Mouse (Mus musculus) forebrain, postnatal 0 days (tissue): ENCODE results near the gene Gm47995. TPM values are rescaled to one million over a fixed set of nuclear protein-coding genes. Genes with fewer than 3 reads are reported as not detected.
"Not testable (repeated sequence)": the region's sequence is repeated elsewhere in the genome, so short reads cannot be mapped to it uniquely, and the experiment has no call there.

ENCODE experiments used
- ATAC-seq: fragments of 200-750 bp; cut with Nextera tagmentation; 2 replicates; pipeline ENCODE4 v1.8.0; 2017; ENCODE audit warnings: mild to moderate bottlenecking, moderate library complexity
- DNase-seq: peaks from one replicate; pipeline ENCODE4 v3.0.0-alpha.2; 2015
- H3K27ac ChIP-seq: fragments of 300-500 bp; sonication (generic); 2 replicates; pipeline ENCODE4 v1.5.1; 2014; ENCODE audit warnings: low read depth, mild to moderate bottlenecking, antibody characterized with exemption, low read length, moderate library complexity, mixed read lengths
- H3K27me3 ChIP-seq: fragments of 300-500 bp; sonication (generic); 2 replicates; pipeline ENCODE4 v1.6.1; 2014; ENCODE audit warnings: mild to moderate bottlenecking, low read length, mixed read lengths; ENCODE audit not compliant: insufficient read depth
- H3K36me3 ChIP-seq: fragments of 300-500 bp; sonication (generic); 2 replicates; pipeline ENCODE4 v1.6.1; 2014; ENCODE audit warnings: mild to moderate bottlenecking, moderate library complexity; ENCODE audit not compliant: insufficient read depth
- H3K4me1 ChIP-seq: fragments of 300-500 bp; sonication (generic); 2 replicates; pipeline ENCODE4 v1.6.1; 2014; ENCODE audit warnings: antibody characterized with exemption; ENCODE audit not compliant: insufficient read depth
- H3K4me2 ChIP-seq: fragments of 300-500 bp; sonication (generic); 2 replicates; pipeline ENCODE4 v1.6.1; 2014; ENCODE audit warnings: low read depth, mild to moderate bottlenecking, moderate library complexity
- H3K4me3 ChIP-seq: fragments of 300-500 bp; sonication (generic); 2 replicates; pipeline ENCODE4 v1.5.1; 2014; ENCODE audit warnings: low read depth, low read length, mixed read lengths
- H3K9ac ChIP-seq: fragments of 300-500 bp; sonication (generic); 2 replicates; pipeline ENCODE4 v1.6.1; 2014; ENCODE audit warnings: mild to moderate bottlenecking
- H3K9me3 ChIP-seq: fragments of 300-500 bp; sonication (generic); 2 replicates; pipeline ENCODE4 v1.6.1; 2016; ENCODE audit warnings: low read length
- CTCF ChIP-seq: sonication (generic); IDR thresholded peaks from 2 replicates; pipeline ENCODE4 v1.5.1; 2016; ENCODE audit warnings: antibody characterized with exemption, control low read depth, low read depth
- WGBS: fragments of 180-500 bp; shearing (Covaris S2); extraction: QIAGEN DNeasy Blood & Tissue Kit; methylation state at CpG from one replicate; pipeline ENCODE4 v1.1.7; 2014; 5-methylcytosine and 5-hydroxymethylcytosine counted together
- polyA plus RNA-seq: library from polyadenylated mRNA; unstranded; fragments of >200 nt; fragmentation: Nextera tagmentation; extraction: Ambion mirVana; gene quantifications from 2 replicates; pipeline ENCODE4 v1.2.1, GENCODE M21; 2015
- total RNA-seq: library from RNA; depleted of rRNA; stranded (reverse); fragments of >200 nt; gene quantifications from 2 replicates; pipeline ENCODE4 v1.2.3, GENCODE M21; 2014

Gene Gm47995
- total and polyA plus RNA-seq, 2 experiments from 2014 or later: not detected

DNA sequence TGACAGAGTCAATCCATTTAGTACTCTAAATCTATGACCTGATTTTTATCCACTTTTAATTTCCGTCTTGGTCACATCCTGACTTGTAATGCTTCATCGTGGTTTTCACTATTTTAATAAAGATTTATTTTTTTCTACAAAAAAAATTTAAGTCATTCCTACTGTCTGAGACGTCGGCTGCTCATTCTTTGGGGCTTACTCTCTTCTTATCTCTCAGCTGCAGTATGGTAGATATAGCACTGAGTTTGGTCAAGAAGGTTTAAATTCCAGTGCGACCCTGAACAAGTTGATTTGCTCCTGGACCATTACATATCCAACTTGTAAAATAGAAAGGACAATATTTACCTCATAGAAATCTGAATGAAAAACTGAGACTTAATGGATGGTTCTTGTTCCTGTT lies 13.4 kb downstream of the Gm47995 start:
- not testable (repeated sequence) for ATAC-seq, H3K4me3 ChIP-seq, H3K9me3 ChIP-seq, H3K4me1 ChIP-seq, H3K27me3 ChIP-seq, H3K9ac ChIP-seq, H3K4me2 ChIP-seq, H3K36me3 ChIP-seq, DNase-seq, H3K27ac ChIP-seq
- 94% methylated on average over 5 of the region's 5 CpGs for WGBS

GRCm38 (mm10) chr1:151214862-151215261 lies 16.6 kb downstream of the Gm47995 start:
- TF ChIP-seq CTCF: no peak
- no peak overlapping the region for H3K27ac ChIP-seq
- no peak overlapping the region for H3K4me3 ChIP-seq
- no peak for DNase-seq
- no peaks in the 10 kb centered on the region for H3K36me3 ChIP-seq
- ATAC-seq: no peak
- H3K27me3 ChIP-seq: no peaks in the 10 kb centered on the region
- H3K9ac ChIP-seq: no peak overlapping the region
- no peaks in the 10 kb centered on the region for H3K4me1 ChIP-seq
- H3K4me2 ChIP-seq: no peak overlapping the region
- WGBS: 71% methylated on average over 2 of the region's 2 CpGs
- no peaks in the 10 kb centered on the region for H3K9me3 ChIP-seq

DNA sequence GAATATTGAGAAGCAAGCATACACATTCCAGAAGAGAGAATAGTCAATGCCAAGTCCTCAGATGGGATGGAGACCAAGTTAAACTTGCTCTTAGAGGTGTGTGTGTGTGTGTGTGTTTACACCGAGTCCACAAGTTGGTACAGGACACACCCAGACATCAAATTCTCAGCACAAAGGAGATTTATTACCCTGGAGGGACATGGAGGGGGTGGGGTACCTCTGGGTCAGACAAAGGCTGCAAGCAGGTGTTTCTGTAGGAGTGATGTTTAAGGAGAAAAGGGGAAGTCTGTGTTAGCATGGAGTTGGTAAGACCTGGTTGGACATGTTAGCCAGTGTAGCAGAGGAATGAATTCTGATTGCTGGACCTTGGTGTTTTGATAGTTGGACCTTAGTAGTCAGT lies 17.7 kb downstream of the Gm47995 start:
- Histone ChIP-seq H3K9ac (no peak overlapping the region), H3K4me2 (no peak overlapping the region), H3K4me1 (no peaks in the 10 kb centered on the region), H3K27ac (no peak overlapping the region), H3K36me3 (no peaks in the 10 kb centered on the region), H3K27me3 (no peaks in the 10 kb centered on the region), H3K9me3 (no peaks in the 10 kb centered on the region), H3K4me3 (no peak overlapping the region)
- TF ChIP-seq CTCF: no peak
- ATAC-seq (no peak), DNase-seq (no peak)
- 97% methylated on average over 1 of the region's 1 CpGs for WGBS

DNA sequence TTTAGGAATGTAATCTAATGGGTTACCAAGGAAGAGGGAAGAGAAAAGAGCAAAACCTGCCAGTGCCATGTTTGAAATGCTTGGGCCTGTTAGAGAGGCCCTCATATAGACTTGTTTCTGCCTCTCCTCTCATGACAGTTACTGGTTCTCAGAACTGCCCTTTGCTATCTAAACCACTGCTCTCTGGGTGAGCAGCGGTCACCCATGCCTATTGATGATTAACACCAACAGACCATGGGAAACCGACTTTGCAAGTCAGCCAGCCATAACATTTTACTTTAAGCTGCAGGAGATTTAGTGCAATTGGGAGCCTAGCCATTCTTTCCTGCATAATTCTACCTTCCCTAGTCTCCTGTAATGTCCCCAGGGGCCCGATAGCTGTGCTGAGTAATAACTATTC lies 18.2 kb downstream of the Gm47995 start:
- no peaks in the 10 kb centered on the region for H3K27me3 ChIP-seq
- no peak overlapping the region for H3K4me2 ChIP-seq
- no peaks in the 10 kb centered on the region for H3K4me1 ChIP-seq
- no peaks in the 10 kb centered on the region for H3K36me3 ChIP-seq
- H3K9me3 ChIP-seq: no peaks in the 10 kb centered on the region
- H3K4me3 ChIP-seq: no peak overlapping the region
- no peak overlapping the region for H3K27ac ChIP-seq
- ATAC-seq: no peak
- 71% methylated on average over 3 of the region's 3 CpGs for WGBS
- H3K9ac ChIP-seq: no peak overlapping the region
- no peak for TF ChIP-seq CTCF
- DNase-seq: no peak

GRCm38 (mm10) chr1:151219045-151219444 lies 20.8 kb downstream of the Gm47995 start:
- H3K9me3 ChIP-seq: no peaks in the 10 kb centered on the region
- H3K4me2 ChIP-seq: no peak overlapping the region
- no peaks in the 10 kb centered on the region for H3K4me1 ChIP-seq
- no peak overlapping the region for H3K27ac ChIP-seq
- 92% methylated on average over 5 of the region's 5 CpGs for WGBS
- no peak for DNase-seq
- no peaks in the 10 kb centered on the region for H3K36me3 ChIP-seq
- no peaks in the 10 kb centered on the region for H3K27me3 ChIP-seq
- no peak for TF ChIP-seq CTCF
- H3K9ac ChIP-seq: no peak overlapping the region
- no peak overlapping the region for H3K4me3 ChIP-seq
- no peak for ATAC-seq

DNA sequence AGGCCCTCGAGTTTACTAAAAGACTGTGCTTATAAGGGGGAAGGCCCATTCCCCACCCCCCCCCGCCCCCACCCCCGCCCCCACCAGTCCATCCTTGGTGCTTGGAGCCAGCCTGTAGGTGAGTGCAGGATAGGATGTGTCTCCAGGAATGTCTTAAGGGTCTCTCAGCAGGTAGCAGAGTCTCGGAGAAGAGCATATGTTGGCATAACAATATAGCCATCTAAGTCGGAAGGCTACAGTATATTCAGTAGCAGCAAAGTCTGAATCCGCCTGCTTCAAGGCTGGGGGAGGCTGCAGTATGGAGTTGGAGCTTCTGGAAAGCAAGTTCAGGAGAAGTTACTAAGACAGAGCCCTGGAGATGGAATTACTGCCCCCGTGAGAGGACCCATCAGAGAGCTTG lies 21.9 kb downstream of the Gm47995 start:
- no peak overlapping the region for H3K9ac ChIP-seq
- no peak for DNase-seq
- H3K4me1 ChIP-seq: no peaks in the 10 kb centered on the region
- ATAC-seq: no peak
- no peaks in the 10 kb centered on the region for H3K36me3 ChIP-seq
- no peaks in the 10 kb centered on the region for H3K27me3 ChIP-seq
- no peak for TF ChIP-seq CTCF
- no peak overlapping the region for H3K4me2 ChIP-seq
- H3K4me3 ChIP-seq: no peak overlapping the region
- WGBS: 74% methylated on average over 7 of the region's 7 CpGs
- no peaks in the 10 kb centered on the region for H3K9me3 ChIP-seq
- no peak overlapping the region for H3K27ac ChIP-seq

DNA sequence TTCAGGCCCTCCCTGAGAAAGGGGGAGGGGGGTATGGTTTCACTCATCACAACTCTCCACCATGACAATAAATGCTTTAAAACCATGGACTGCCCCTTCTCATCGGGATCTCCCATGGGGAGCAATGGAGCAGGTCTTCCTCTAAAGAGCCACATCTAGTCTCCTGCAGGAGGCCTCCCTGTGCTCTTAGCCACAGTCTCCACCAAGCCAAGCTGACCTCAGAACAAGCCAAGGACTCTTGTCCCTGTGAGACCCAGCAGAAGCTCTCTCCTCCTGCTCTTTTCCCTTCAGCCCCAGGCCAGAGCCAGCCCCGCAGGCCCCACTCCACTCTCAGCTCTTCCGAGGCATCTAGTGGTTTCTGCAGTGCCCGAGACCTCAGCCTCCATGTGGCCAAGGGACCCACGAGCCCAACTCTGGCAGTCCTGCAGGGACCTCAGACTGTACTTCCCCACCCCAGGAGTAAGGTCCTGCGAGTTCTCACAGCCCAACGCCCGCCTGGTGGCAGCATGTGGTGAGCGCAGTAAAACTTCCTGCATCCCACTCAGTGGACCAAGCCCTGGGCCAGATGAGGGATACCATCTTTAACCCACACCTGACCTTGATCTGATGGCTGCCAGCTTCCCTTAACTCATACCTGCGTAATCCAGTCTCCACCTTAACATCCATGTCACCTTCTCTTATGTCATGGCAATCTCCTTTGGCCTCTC lies 24.5 kb downstream of the Gm47995 start:
- H3K9me3 ChIP-seq: no peaks in the 10 kb centered on the region
- ATAC-seq (no peak), DNase-seq (no peak)
- no peaks in the 10 kb centered on the region for H3K4me1 ChIP-seq
- no peak overlapping the region for H3K4me3 ChIP-seq
- H3K36me3 ChIP-seq: no peaks in the 10 kb centered on the region
- H3K27me3 ChIP-seq: no peaks in the 10 kb centered on the region
- WGBS: 93% methylated on average over 10 of the region's 10 CpGs
- no peak overlapping the region for H3K9ac ChIP-seq
- no peak for TF ChIP-seq CTCF
- no peak overlapping the region for H3K27ac ChIP-seq
- H3K4me2 ChIP-seq: no peak overlapping the region
